Mouse (Mus musculus) midbrain, embryonic 16.5 days (tissue): Measurements from ENCODE around the gene C1qtnf7. TPM values are rescaled to one million over a fixed set of nuclear protein-coding genes. Genes with fewer than 3 reads are reported as not detected.

ENCODE experiments used
- ATAC-seq: fragments of 200-750 bp; cut with Nextera tagmentation; 2 replicates; pipeline ENCODE4 v1.8.0; 2017; ENCODE audit warnings: moderate TSS enrichment
- H3K27ac ChIP-seq: fragments of 300-500 bp; sonication (generic); 2 replicates; pipeline ENCODE4 v1.5.1; 2014; ENCODE audit warnings: mild to moderate bottlenecking, low read length, mixed read lengths
- H3K27me3 ChIP-seq: fragments of 300-500 bp; sonication (generic); 2 replicates; pipeline ENCODE4 v1.6.1; 2014; ENCODE audit warnings: low read depth, low read length, mixed read lengths; ENCODE audit not compliant: control insufficient read depth, insufficient read depth
- H3K36me3 ChIP-seq: fragments of 300-500 bp; sonication (generic); 2 replicates; pipeline ENCODE4 v1.6.1; 2014; ENCODE audit warnings: mild to moderate bottlenecking, low read length, moderate library complexity, mixed read lengths; ENCODE audit not compliant: control insufficient read depth, insufficient read depth
- H3K4me1 ChIP-seq: fragments of 300-500 bp; sonication (generic); 2 replicates; pipeline ENCODE4 v1.6.1; 2014; ENCODE audit warnings: mild to moderate bottlenecking, low read length, mixed read lengths; ENCODE audit not compliant: control insufficient read depth, insufficient read depth
- H3K4me2 ChIP-seq: fragments of 300-500 bp; sonication (generic); 2 replicates; pipeline ENCODE4 v1.6.1; 2014; ENCODE audit warnings: mild to moderate bottlenecking, low read length, mixed read lengths
- H3K4me3 ChIP-seq: fragments of 300-500 bp; sonication (generic); 2 replicates; pipeline ENCODE4 v1.5.1; 2014; ENCODE audit warnings: low read depth, mild to moderate bottlenecking, low read length, moderate library complexity, mixed read lengths
- H3K9ac ChIP-seq: fragments of 300-500 bp; sonication (generic); 2 replicates; pipeline ENCODE4 v1.6.1; 2014; ENCODE audit warnings: low read depth, low read length, mixed read lengths
- H3K9me3 ChIP-seq: fragments of 300-500 bp; sonication (generic); replicated peaks from 2 replicates; pipeline ENCODE4 v1.6.1; 2014; ENCODE audit warnings: mild to moderate bottlenecking, low read length, mixed read lengths; ENCODE audit not compliant: control insufficient read depth, poor library complexity, severe bottlenecking
- WGBS: fragments of 180-500 bp; shearing (Covaris S2); extraction: QIAGEN DNeasy Blood & Tissue Kit; methylation state at CpG from one replicate; pipeline ENCODE4 v1.1.7; 2014; 5-methylcytosine and 5-hydroxymethylcytosine counted together
- polyA plus RNA-seq: library from polyadenylated mRNA; unstranded; fragments of >200 nt; fragmentation: Nextera tagmentation; extraction: Ambion mirVana; gene quantifications from 2 replicates; pipeline ENCODE4 v1.2.1, GENCODE M21; 2015

Gene C1qtnf7
- polyA plus RNA-seq, result 0.83 and 1.1 TPM in 2 replicates

- no peaks in the 10 kb centered on the region for H3K4me1 ChIP-seq
- no peak within 1 kb of the TSS for H3K4me2 ChIP-seq
- no peaks in the 10 kb centered on the region for H3K36me3 ChIP-seq
- H3K27me3 ChIP-seq, result no peaks in the 10 kb centered on the region
- WGBS, result 78% methylated on average over 15 of the region's 15 CpGs
- no peaks in the 10 kb centered on the region for H3K9me3 ChIP-seq
- H3K4me3 ChIP-seq, result no peak within 1 kb of the TSS
- H3K27ac ChIP-seq, result no peak within 1 kb of the TSS
- no peak within 1 kb of the TSS for H3K9ac ChIP-seq
- no peak for ATAC-seq
Measured at GRCm38 (mm10) chr5:43515401-43515976, at the start of gene C1qtnf7. Gene C1qtnf7, plus strand, starts transcription at chr5:43515538.

GRCm38 (mm10) chr5:43466762-43467161 lies 48.6 kb upstream of the C1qtnf7 start:
- Histone ChIP-seq H3K9me3 (no peaks in the 10 kb centered on the region), H3K4me2 (no peak overlapping the region), H3K4me1 (no peaks in the 10 kb centered on the region), H3K27ac (no peak overlapping the region), H3K27me3 (no peaks in the 10 kb centered on the region), H3K4me3 (no peak overlapping the region), H3K36me3 (no peaks in the 10 kb centered on the region), H3K9ac (no peak overlapping the region)
- 89% methylated on average over 2 of the region's 2 CpGs for WGBS
- no peak for ATAC-seq

- Histone ChIP-seq H3K9me3 (no peaks in the 10 kb centered on the region), H3K27ac (no peak overlapping the region), H3K4me1 (no peaks in the 10 kb centered on the region), H3K9ac (no peak overlapping the region), H3K4me3 (no peak overlapping the region), H3K27me3 (no peaks in the 10 kb centered on the region), H3K36me3 (no peaks in the 10 kb centered on the region), H3K4me2 (no peak overlapping the region)
- WGBS, result 80% methylated on average over 3 of the region's 3 CpGs
- ATAC-seq, result no peak
Measured at GRCm38 (mm10) chr5:43467214-43467613, 48.1 kb upstream of the C1qtnf7 start.

GRCm38 (mm10) chr5:43468937-43469336 lies 46.4 kb upstream of the C1qtnf7 start:
- H3K27me3 ChIP-seq, result no peaks in the 10 kb centered on the region
- no peak for ATAC-seq
- no peak overlapping the region for H3K9ac ChIP-seq
- no peak overlapping the region for H3K4me3 ChIP-seq
- no peaks in the 10 kb centered on the region for H3K9me3 ChIP-seq
- no peaks in the 10 kb centered on the region for H3K36me3 ChIP-seq
- H3K4me1 ChIP-seq, result no peaks in the 10 kb centered on the region
- H3K4me2 ChIP-seq, result no peak overlapping the region
- 82% methylated on average over 10 of the region's 10 CpGs for WGBS
- no peak overlapping the region for H3K27ac ChIP-seq

- H3K36me3 ChIP-seq, result no peaks in the 10 kb centered on the region
- ATAC-seq, result no peak
- no peaks in the 10 kb centered on the region for H3K9me3 ChIP-seq
- no peaks in the 10 kb centered on the region for H3K27me3 ChIP-seq
- WGBS, result 78% methylated on average over 5 of the region's 5 CpGs
- no peak overlapping the region for H3K27ac ChIP-seq
- no peak overlapping the region for H3K4me3 ChIP-seq
- H3K4me1 ChIP-seq, result no peaks in the 10 kb centered on the region
- no peak overlapping the region for H3K9ac ChIP-seq
- no peak overlapping the region for H3K4me2 ChIP-seq
Measured at GRCm38 (mm10) chr5:43477953-43478352, 37.4 kb upstream of the C1qtnf7 start.

GRCm38 (mm10) chr5:43480046-43480445 lies 35.3 kb upstream of the C1qtnf7 start:
- 82% methylated on average over 3 of the region's 3 CpGs for WGBS
- Histone ChIP-seq H3K36me3 (no peaks in the 10 kb centered on the region), H3K9ac (no peak overlapping the region), H3K9me3 (no peaks in the 10 kb centered on the region), H3K27ac (no peak overlapping the region), H3K4me2 (no peak overlapping the region), H3K4me1 (no peaks in the 10 kb centered on the region), H3K4me3 (no peak overlapping the region), H3K27me3 (no peaks in the 10 kb centered on the region)
- peak; percentile 68; the same call in 1 of the 2 replicates for ATAC-seq

- H3K9ac ChIP-seq, result no peak overlapping the region
Measured at GRCm38 (mm10) chr5:43480786-43481185, 34.6 kb upstream of the C1qtnf7 start.

GRCm38 (mm10) chr5:43481824-43482223 lies 33.5 kb upstream of the C1qtnf7 start:
- Histone ChIP-seq H3K9me3 (no peaks in the 10 kb centered on the region), H3K9ac (no peak overlapping the region), H3K4me3 (no peak overlapping the region), H3K27me3 (no peaks in the 10 kb centered on the region), H3K36me3 (no peaks in the 10 kb centered on the region), H3K27ac (no peak overlapping the region), H3K4me2 (no peak overlapping the region), H3K4me1 (no peaks in the 10 kb centered on the region)
- no peak for ATAC-seq
- 53% methylated on average over 2 of the region's 2 CpGs for WGBS

More at GRCm38 (mm10) chr5:43480786-43481185, 34.6 kb upstream of the C1qtnf7 start:
- ATAC-seq, result no peak
- H3K9me3 ChIP-seq, result no peaks in the 10 kb centered on the region
- H3K4me1 ChIP-seq, result no peaks in the 10 kb centered on the region
- no peaks in the 10 kb centered on the region for H3K27me3 ChIP-seq
- 88% methylated on average over 2 of the region's 2 CpGs for whole genome bisulfite sequencing
- no peaks in the 10 kb centered on the region for H3K36me3 ChIP-seq
- no peak overlapping the region for H3K4me2 ChIP-seq
- H3K4me3 ChIP-seq, result no peak overlapping the region
- no peak overlapping the region for H3K27ac ChIP-seq

- H3K9ac ChIP-seq, result no peak overlapping the region
- no peak overlapping the region for H3K4me3 ChIP-seq
- no peak overlapping the region for H3K27ac ChIP-seq
- no peaks in the 10 kb centered on the region for H3K4me1 ChIP-seq
- H3K4me2 ChIP-seq, result no peak overlapping the region
- no peak for ATAC-seq
- H3K27me3 ChIP-seq, result no peaks in the 10 kb centered on the region
- no peaks in the 10 kb centered on the region for H3K9me3 ChIP-seq
- WGBS, result 89% methylated on average over 1 of the region's 1 CpGs
- no peaks in the 10 kb centered on the region for H3K36me3 ChIP-seq
Measured at GRCm38 (mm10) chr5:43501887-43502286, 13.5 kb upstream of the C1qtnf7 start.
